Mouse (Mus musculus): ENCODE data around the gene Comt.
A peak's percentile ranks its signal among the peaks of the same experiment; 100 is the strongest.

Gene Comt

GRCm38 (mm10) chr16:18426802-18427280 is at the start of gene Comt:
Comt (minus strand) TSS chr16:18426852.
- DNase-seq (ENCODE audit: low spot score in 2 of 2), result no peak

GRCm38 (mm10) chr16:18474021-18474420 is 47.4 kb upstream of the Comt start:
- DNase-seq (ENCODE audit: low spot score in 2 of 2), result no peak

- DNase-seq (ENCODE audit: low spot score in 2 of 2), result no peak
Observed at GRCm38 (mm10) chr16:18472976-18473375, 46.3 kb upstream of the Comt start.

GRCm38 (mm10) chr16:18472416-18472815 is 45.8 kb upstream of the Comt start:
- no peak for DNase-seq (ENCODE audit: low spot score in 2 of 2)

GRCm38 (mm10) chr16:18471976-18472375 is 45.3 kb upstream of the Comt start:
- no peak for DNase-seq (ENCODE audit: low spot score in 2 of 2)

- no peak for DNase-seq (ENCODE audit: low spot score in 2 of 2)
Observed at GRCm38 (mm10) chr16:18471381-18471955, 44.8 kb upstream of the Comt start.

GRCm38 (mm10) chr16:18470829-18471228 is 44.2 kb upstream of the Comt start:
- no peak for DNase-seq (ENCODE audit: low spot score in 2 of 2)

- no peak for DNase-seq (ENCODE audit: low spot score in 2 of 2)
Observed at GRCm38 (mm10) chr16:18464271-18464670, 37.6 kb upstream of the Comt start.

GRCm38 (mm10) chr16:18462598-18462997 is 35.9 kb upstream of the Comt start:
- no peak for DNase-seq (ENCODE audit: low spot score in 2 of 2)

GRCm38 (mm10) chr16:18462031-18462430 is 35.4 kb upstream of the Comt start:
- DNase-seq (ENCODE audit: low spot score in 2 of 2), result no peak

GRCm38 (mm10) chr16:18460826-18461225 is 34.2 kb upstream of the Comt start:
- DNase-seq (ENCODE audit: low spot score in 2 of 2), result no peak

- DNase-seq (ENCODE audit: low spot score in 2 of 2), result peak; percentile 43 to 52
Observed at GRCm38 (mm10) chr16:18459955-18460370, 33.3 kb upstream of the Comt start.

- no peak for DNase-seq (ENCODE audit: low spot score in 2 of 2)
Observed at GRCm38 (mm10) chr16:18459335-18459954, 32.8 kb upstream of the Comt start.

GRCm38 (mm10) chr16:18458661-18459060 is 32.0 kb upstream of the Comt start:
- DNase-seq (ENCODE audit: low spot score in 2 of 2), result no peak

- DNase-seq (ENCODE audit: low spot score in 2 of 2), result no peak
Observed at GRCm38 (mm10) chr16:18455407-18455806, 28.8 kb upstream of the Comt start.

- DNase-seq (ENCODE audit: low spot score in 2 of 2), result no peak
Observed at GRCm38 (mm10) chr16:18453846-18454245, 27.2 kb upstream of the Comt start.

- no peak for DNase-seq (ENCODE audit: low spot score in 2 of 2)
Observed at GRCm38 (mm10) chr16:18452361-18452862, 25.8 kb upstream of the Comt start.

- DNase-seq (ENCODE audit: low spot score in 2 of 2), result no peak
Observed at GRCm38 (mm10) chr16:18451486-18452181, 25.0 kb upstream of the Comt start.

- no peak for DNase-seq (ENCODE audit: low spot score in 2 of 2)
Observed at GRCm38 (mm10) chr16:18449005-18449404, 22.4 kb upstream of the Comt start.

GRCm38 (mm10) chr16:18448104-18448503 is 21.5 kb upstream of the Comt start:
- DNase-seq (ENCODE audit: low spot score in 2 of 2), result no peak

GRCm38 (mm10) chr16:18447243-18447642 is 20.6 kb upstream of the Comt start:
- DNase-seq (ENCODE audit: low spot score in 2 of 2), result no peak

GRCm38 (mm10) chr16:18443385-18443841 is 16.8 kb upstream of the Comt start:
- peak; percentile 74 to 78 for DNase-seq (ENCODE audit: low spot score in 2 of 2)

GRCm38 (mm10) chr16:18436128-18436527 is 9.5 kb upstream of the Comt start:
- DNase-seq (ENCODE audit: low spot score in 2 of 2), result no peak
